Mouse (Mus musculus): ENCODE measurements around the gene Car5a. TPM values are rescaled to one million over a fixed set of nuclear protein-coding genes. Genes with fewer than 3 reads are reported as not detected.

Gene Car5a
- polyA plus RNA-seq, 1 experiment from 2014 or later, result 0.31 TPM

GRCm38 (mm10) chr8:121879712-121880111 lies 65.0 kb downstream of the Car5a start:
- H3K27me3 ChIP-seq, result no peaks in the 10 kb centered on the region
- H3K9ac ChIP-seq, result no peak overlapping the region
- no peak for ATAC-seq (ENCODE audit: low FRiP score)
- H3K36me3 ChIP-seq (replicated peaks), result peaks cover 40% of the 10 kb centered on the region
- no peaks in the 10 kb centered on the region for H3K9me3 ChIP-seq
- 86% methylated on average over 3 of the region's 3 CpGs for WGBS
- H3K4me1 ChIP-seq, result no peaks in the 10 kb centered on the region
- no peak overlapping the region for H3K27ac ChIP-seq
- no peak overlapping the region for H3K4me3 ChIP-seq (replicated peaks)
- no peak overlapping the region for H3K4me2 ChIP-seq

- no peaks in the 10 kb centered on the region for H3K27me3 ChIP-seq
- ATAC-seq (ENCODE audit: low FRiP score), result no peak
- H3K4me2 ChIP-seq, result no peak overlapping the region
- no peak overlapping the region for H3K9ac ChIP-seq
- no peaks in the 10 kb centered on the region for H3K4me1 ChIP-seq
- WGBS, result 93% methylated on average over 7 of the region's 7 CpGs
- peaks cover 23% of the 10 kb centered on the region for H3K36me3 ChIP-seq (replicated peaks)
- no peak overlapping the region for H3K27ac ChIP-seq
- no peak overlapping the region for H3K4me3 ChIP-seq (replicated peaks)
- H3K9me3 ChIP-seq, result no peaks in the 10 kb centered on the region
Observed at GRCm38 (mm10) chr8:121877828-121878480, 66.8 kb downstream of the Car5a start.

GRCm38 (mm10) chr8:121877212-121877611 lies 67.5 kb downstream of the Car5a start:
- no peaks in the 10 kb centered on the region for H3K9me3 ChIP-seq
- 84% methylated on average over 5 of the region's 5 CpGs for WGBS
- H3K27me3 ChIP-seq, result no peaks in the 10 kb centered on the region
- no peak overlapping the region for H3K9ac ChIP-seq
- H3K4me3 ChIP-seq (replicated peaks), result no peak overlapping the region
- H3K4me2 ChIP-seq, result no peak overlapping the region
- no peak for ATAC-seq (ENCODE audit: low FRiP score)
- peaks cover 4% of the 10 kb centered on the region for H3K4me1 ChIP-seq
- peaks cover 15% of the 10 kb centered on the region for H3K36me3 ChIP-seq (replicated peaks)
- no peak overlapping the region for H3K27ac ChIP-seq

GRCm38 (mm10) chr8:121875517-121875916 lies 69.2 kb downstream of the Car5a start:
- H3K27me3 ChIP-seq, result no peaks in the 10 kb centered on the region
- H3K4me2 ChIP-seq, result no peak overlapping the region
- H3K9me3 ChIP-seq, result no peaks in the 10 kb centered on the region
- H3K27ac ChIP-seq, result no peak overlapping the region
- ATAC-seq (ENCODE audit: low FRiP score), result no peak
- WGBS, result 89% methylated on average over 9 of the region's 9 CpGs
- peaks cover 10% of the 10 kb centered on the region for H3K4me1 ChIP-seq
- H3K9ac ChIP-seq, result no peak overlapping the region
- no peak overlapping the region for H3K4me3 ChIP-seq (replicated peaks)
- H3K36me3 ChIP-seq (replicated peaks), result 0 out of 2 replicates have a peak, but pooled peaks cover under 1% of the 10 kb centered on the region

- 90% methylated on average over 3 of the region's 3 CpGs for WGBS
- H3K4me3 ChIP-seq (replicated peaks), result no peak overlapping the region
- no peak overlapping the region for H3K27ac ChIP-seq
- no peaks in the 10 kb centered on the region for H3K27me3 ChIP-seq
- no peaks in the 10 kb centered on the region for H3K9me3 ChIP-seq
- peaks cover 10% of the 10 kb centered on the region for H3K4me1 ChIP-seq
- no peaks in the 10 kb centered on the region for H3K36me3 ChIP-seq (replicated peaks)
- ATAC-seq (ENCODE audit: low FRiP score), result no peak
- no peak overlapping the region for H3K9ac ChIP-seq
- no peak overlapping the region for H3K4me2 ChIP-seq
Observed at GRCm38 (mm10) chr8:121875045-121875444, 69.7 kb downstream of the Car5a start.

GRCm38 (mm10) chr8:121874031-121874430 lies 70.7 kb downstream of the Car5a start:
- WGBS, result 75% methylated on average over 9 of the region's 9 CpGs
- Histone ChIP-seq H3K9me3 (no peaks in the 10 kb centered on the region), H3K4me3 (replicated peaks) (no peak overlapping the region), H3K27me3 (no peaks in the 10 kb centered on the region), H3K4me2 (no peak overlapping the region), H3K27ac (no peak overlapping the region), H3K36me3 (replicated peaks) (no peaks in the 10 kb centered on the region), H3K4me1 (peaks cover 10% of the 10 kb centered on the region), H3K9ac (no peak overlapping the region)
- ATAC-seq (ENCODE audit: low FRiP score), result no peak

- H3K4me2 ChIP-seq, result peak overlapping the region; percentile 8; the same call in 1 of the 2 replicates
- H3K36me3 ChIP-seq (replicated peaks), result no peaks in the 10 kb centered on the region
- H3K9ac ChIP-seq, result no peak overlapping the region
- H3K4me3 ChIP-seq (replicated peaks), result no peak overlapping the region
- peaks cover 10% of the 10 kb centered on the region for H3K4me1 ChIP-seq
- no peak for ATAC-seq (ENCODE audit: low FRiP score)
- H3K27ac ChIP-seq, result peak overlapping the region; percentile 10; the same call in 1 of the 2 replicates
- no peaks in the 10 kb centered on the region for H3K9me3 ChIP-seq
- 50% methylated on average over 10 of the region's 10 CpGs for WGBS
- no peaks in the 10 kb centered on the region for H3K27me3 ChIP-seq
Observed at GRCm38 (mm10) chr8:121871833-121872440, 72.8 kb downstream of the Car5a start.

GRCm38 (mm10) chr8:121870190-121870589 lies 74.5 kb downstream of the Car5a start:
- no peaks in the 10 kb centered on the region for H3K27me3 ChIP-seq
- H3K9ac ChIP-seq, result no peak overlapping the region
- no peak overlapping the region for H3K4me3 ChIP-seq (replicated peaks)
- H3K4me1 ChIP-seq, result peaks cover 10% of the 10 kb centered on the region
- no peaks in the 10 kb centered on the region for H3K36me3 ChIP-seq (replicated peaks)
- WGBS, result 92% methylated on average over 2 of the region's 2 CpGs
- ATAC-seq (ENCODE audit: low FRiP score), result no peak
- no peak overlapping the region for H3K4me2 ChIP-seq
- no peak overlapping the region for H3K27ac ChIP-seq
- H3K9me3 ChIP-seq, result no peaks in the 10 kb centered on the region

- Histone ChIP-seq H3K36me3 (replicated peaks) (no peaks in the 10 kb centered on the region), H3K27me3 (no peaks in the 10 kb centered on the region), H3K9ac (no peak overlapping the region), H3K4me2 (no peak overlapping the region), H3K4me3 (replicated peaks) (no peak overlapping the region), H3K4me1 (peaks cover 10% of the 10 kb centered on the region), H3K27ac (no peak overlapping the region), H3K9me3 (no peaks in the 10 kb centered on the region)
- no peak for ATAC-seq (ENCODE audit: low FRiP score)
- 80% methylated on average over 7 of the region's 7 CpGs for WGBS
Observed at GRCm38 (mm10) chr8:121868896-121869295, 75.8 kb downstream of the Car5a start.

GRCm38 (mm10) chr8:121868196-121868595 lies 76.5 kb downstream of the Car5a start:
- H3K9ac ChIP-seq, result no peak overlapping the region

More at GRCm38 (mm10) chr8:121868196-121868595, 76.5 kb downstream of the Car5a start:
- 93% methylated on average over 5 of the region's 5 CpGs for WGBS
- ATAC-seq (ENCODE audit: low FRiP score), result no peak
- Histone ChIP-seq H3K9me3 (no peaks in the 10 kb centered on the region), H3K4me3 (replicated peaks) (no peak overlapping the region), H3K27me3 (no peaks in the 10 kb centered on the region), H3K27ac (no peak overlapping the region), H3K4me1 (peaks cover 10% of the 10 kb centered on the region), H3K4me2 (no peak overlapping the region), H3K36me3 (replicated peaks) (no peaks in the 10 kb centered on the region)

Small RNA genes within 50 kb of the gene (microRNA-seq; reads per million reads assigned to microRNA genes)
- 0.73 reads per million for gene Mir7237

Other genes with a start within 250 kb of the Car5a start
- 27.4 and 30.1 TPM in 2 replicates for gene Jph3, start 215.3 kb downstream of the Car5a start, polyA plus RNA-seq (2016; fragmentation: Nextera tagmentation; extraction: Ambion mirVana)
- 53.1 and 53.9 TPM in 2 replicates for gene Klhdc4, start 115.3 kb downstream of the Car5a start, polyA plus RNA-seq (2016; fragmentation: Nextera tagmentation; extraction: Ambion mirVana)
- gene Slc7a5, start 37.2 kb downstream of the Car5a start, polyA plus RNA-seq (2016; fragmentation: Nextera tagmentation; extraction: Ambion mirVana), result 34.7 and 37.6 TPM in 2 replicates
- 49.1 and 65.9 TPM in 2 replicates for gene Banp, start 4.8 kb upstream of the Car5a start, polyA plus RNA-seq (2016; fragmentation: Nextera tagmentation; extraction: Ambion mirVana)

Measured in forebrain, embryonic 12.5 days (tissue).